Mouse (Mus musculus) cerebellum, adult (tissue): ENCODE data around the gene Cux2.
"Not testable (repeated sequence)": the region's sequence is repeated elsewhere in the genome, so short reads cannot be mapped to it uniquely, and the experiment has no call there.

Experiments used
- ATAC-seq: cut with Nextera tagmentation; 2 replicates; pipeline ENCODE4 v1.9.2; 2017; ENCODE audit warnings: mild to moderate bottlenecking, moderate library complexity, mixed read lengths; ENCODE audit not compliant: insufficient number of reproducible peaks, low FRiP score, low TSS enrichment

The Cux2 gene

DNA sequence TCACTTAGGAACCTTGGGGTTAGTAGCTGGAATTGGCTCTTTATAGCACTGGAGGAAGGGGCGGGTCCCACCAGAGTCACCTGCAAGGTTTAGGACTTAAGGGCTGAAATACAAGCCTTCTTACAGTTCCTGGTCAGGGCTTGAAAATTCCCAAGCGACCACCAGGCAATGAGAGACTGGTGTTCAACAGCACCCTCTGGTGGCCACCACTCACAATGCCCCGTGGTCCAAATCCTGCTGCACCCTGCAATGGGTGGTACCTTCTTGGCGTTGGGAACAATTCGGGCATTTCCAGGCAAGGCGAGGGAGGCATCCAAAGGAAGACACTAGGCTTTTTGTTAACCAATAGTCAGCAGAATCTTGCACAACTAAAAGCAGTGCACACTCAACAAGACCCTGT lies 170.7 kb downstream of the Cux2 start:
- no peak for ATAC-seq

DNA sequence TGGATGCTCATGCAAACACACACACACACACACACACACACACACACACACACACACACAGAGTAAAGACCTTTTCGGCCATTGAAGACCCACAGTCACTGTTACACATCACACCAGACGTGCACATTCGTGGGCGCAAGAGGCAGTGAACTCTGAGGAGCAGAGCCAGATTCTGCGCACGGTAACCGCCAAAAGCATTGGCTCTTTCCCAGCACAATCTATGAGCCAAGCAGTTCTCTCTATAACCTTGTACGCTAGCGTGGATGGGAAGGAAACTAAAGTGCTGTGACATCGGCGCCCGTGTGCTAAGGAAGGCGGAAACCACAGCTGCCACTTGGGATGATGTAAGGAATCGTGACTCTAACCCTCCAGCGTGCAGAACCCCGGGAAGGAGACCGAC lies 171.2 kb downstream of the Cux2 start:
- no peak for ATAC-seq

DNA sequence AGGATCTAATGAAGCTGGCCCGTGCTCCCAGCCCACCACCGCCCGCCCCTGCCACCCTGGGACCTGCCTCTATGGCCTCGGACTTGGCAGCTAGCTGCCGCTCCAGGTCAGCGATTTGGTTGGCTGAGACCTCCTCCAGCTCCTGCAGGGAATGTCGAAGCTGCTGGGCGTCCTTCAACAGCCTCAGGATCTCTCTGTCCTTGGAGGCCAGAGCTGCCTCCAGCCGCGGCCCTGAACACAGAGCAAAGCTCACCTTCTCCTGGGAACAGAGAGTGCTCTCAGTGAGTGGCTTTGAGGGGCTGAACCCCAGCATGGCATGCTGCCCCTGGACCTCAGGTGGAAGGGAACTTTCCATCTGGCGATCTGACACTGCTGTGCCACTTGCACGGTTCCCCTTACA lies 173.0 kb downstream of the Cux2 start:
- no peak for ATAC-seq

DNA sequence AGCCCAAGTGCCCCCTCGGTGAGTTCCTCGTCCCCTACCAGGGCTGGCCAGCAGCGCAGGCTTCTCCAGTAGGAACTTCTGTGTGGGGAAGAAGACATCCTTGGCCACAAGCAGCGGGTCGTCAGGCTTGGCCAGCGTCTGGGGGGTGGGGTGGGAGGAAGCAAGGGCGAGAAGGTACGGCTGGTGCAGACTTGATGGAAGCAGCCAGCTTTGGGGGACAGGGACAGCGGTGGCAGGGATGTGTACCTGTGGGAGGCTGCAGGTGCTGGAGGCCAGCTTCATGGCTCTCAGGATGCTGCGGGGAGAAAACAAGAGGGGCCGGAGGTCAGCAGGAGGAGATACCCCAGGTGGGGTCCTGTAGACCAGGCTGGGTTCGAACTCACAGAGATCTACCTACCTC lies 174.9 kb downstream of the Cux2 start:
- no peak for ATAC-seq

DNA sequence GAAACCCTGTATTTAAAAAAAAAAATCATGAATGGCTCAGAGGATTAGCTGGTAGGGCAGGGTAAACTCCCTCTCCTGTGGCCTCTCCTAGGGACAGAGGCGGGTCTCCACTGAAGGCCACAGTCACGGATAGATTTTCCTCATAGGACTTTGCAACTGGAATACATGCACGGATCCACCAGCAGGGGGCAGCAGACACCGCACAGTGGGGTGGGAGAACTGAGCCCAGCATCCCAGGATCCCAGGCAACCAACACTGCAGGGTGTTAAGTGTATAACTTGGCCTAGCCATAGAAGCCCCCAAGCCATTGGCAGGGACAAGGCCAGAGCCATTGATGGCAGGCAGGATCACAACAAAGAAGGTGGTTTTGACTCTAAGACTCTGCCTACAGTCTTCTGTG lies 177.7 kb downstream of the Cux2 start:
- no peak for ATAC-seq

DNA sequence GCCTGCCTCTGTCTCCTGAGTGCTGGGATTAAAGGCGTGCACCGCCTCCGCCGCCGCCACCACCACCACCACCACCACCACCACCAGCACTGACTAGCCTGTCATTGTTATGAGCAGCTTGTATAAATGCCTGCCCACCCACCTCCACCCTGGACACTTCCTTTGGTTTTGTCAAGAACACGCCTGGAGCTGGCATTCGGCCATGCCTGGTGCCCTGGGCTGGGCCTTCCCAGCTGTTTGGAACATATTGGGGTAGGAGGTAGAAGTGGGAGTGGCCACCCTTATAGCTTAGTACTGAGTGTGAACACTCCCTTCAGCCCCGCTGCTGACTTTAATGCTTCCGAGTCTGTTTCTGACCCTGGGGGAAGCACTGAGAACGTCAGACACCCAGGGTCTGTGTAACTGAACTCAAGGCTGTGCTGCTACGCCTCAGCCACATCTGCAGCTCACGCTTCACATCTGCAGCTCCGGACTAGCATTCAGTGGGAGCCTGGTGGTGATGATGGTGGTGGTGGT lies 178.3 kb downstream of the Cux2 start:
- no peak for ATAC-seq

DNA sequence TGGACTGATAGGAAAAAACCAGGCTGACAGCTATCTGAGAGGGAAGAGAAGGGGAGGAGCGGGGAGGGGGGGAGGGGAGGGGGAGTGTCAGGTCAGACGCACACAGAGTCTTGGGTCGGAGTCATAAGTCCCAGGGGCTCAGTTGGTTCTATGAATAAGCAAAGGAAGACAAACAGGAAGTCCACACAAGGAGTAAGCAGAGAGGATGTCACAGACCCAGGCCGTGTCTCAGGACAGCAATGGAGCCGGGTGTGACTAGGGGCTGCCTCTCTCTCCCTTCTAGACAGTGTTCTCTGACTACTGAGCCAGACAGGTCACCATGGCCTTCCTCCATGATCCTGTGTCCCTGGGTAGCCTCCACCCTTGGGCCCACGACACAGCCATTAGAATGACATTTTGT lies 179.1 kb downstream of the Cux2 start:
- no peak for ATAC-seq

DNA sequence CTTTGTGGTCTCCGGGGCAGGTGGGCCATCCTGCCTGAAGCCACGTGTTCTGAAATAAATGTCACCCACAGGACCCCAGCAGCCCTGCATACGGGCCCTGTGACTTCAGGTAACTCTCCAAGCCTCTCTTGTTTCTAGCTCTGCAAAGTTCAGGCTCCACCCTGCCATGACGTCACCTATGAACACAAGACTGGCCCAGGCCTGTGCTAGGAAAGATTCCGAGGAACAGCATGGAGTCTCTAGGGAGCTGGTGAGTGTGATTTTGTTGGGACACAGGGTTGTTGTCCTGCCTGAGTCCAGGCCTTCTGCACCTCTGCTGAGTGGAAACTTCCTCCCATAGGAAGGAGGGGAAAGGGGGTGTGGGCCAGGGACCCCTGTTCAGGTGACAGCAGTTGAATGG lies 181.9 kb downstream of the Cux2 start:
- ATAC-seq, result no peak

DNA sequence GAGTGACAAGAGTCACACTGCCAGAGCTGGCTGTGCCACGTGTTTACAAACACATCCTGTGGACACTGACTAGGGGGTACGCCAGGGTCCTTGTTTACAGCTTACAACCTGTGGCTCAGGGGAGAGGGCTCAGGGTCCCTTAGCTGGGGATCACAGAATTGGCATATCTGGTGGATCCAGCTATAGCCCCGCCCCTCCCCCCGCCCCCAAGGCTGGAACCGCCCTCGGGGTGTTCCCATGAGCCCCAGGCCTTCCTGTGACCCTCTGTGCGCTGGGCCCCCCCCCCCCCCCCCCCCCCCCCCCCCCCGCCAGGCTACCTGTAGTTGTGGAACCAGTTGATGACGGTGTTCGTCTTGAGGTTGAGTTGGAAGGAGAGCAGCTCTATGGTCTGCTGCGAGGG lies 185.6 kb downstream of the Cux2 start:
- no peak for ATAC-seq

DNA sequence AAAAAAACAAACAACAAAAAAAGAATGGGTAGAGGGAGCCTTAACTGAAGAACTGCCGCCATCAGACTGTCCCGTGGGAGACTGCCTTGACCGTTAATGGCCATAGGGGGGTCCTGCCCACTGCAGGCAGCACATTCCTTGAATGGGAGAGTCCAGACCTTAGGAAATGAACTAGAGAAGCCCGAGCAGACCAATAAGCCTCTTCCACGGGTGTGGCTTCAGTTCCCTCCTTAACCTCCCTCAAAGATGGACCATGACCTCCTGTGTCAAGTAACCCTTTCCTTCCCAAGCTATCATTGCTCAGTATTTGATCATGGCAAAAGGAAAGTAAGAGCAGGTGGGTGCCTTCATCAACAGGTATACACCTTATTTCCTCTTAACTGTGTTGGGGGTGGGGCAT lies 187.9 kb downstream of the Cux2 start:
- no peak for ATAC-seq

DNA sequence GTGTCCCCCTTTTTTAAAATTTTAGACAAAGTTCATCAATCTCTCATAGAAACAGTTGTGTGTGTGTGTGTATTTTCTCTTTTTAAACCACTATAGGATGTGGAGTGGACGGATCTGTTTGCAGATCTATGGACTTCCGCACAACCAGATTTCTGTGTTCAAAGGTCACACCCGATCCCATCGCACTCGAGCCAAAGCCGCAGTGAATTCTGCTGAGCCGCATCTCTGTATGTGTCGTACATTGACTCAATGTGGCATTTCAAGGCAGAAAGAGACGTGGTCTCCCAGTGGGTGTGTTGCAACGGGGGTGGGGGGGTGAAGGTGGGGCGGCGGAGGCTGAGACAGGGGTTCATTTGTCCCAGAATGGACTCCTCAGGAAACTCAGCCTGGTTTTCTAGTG lies 191.5 kb downstream of the Cux2 start:
- ATAC-seq, result no peak

DNA sequence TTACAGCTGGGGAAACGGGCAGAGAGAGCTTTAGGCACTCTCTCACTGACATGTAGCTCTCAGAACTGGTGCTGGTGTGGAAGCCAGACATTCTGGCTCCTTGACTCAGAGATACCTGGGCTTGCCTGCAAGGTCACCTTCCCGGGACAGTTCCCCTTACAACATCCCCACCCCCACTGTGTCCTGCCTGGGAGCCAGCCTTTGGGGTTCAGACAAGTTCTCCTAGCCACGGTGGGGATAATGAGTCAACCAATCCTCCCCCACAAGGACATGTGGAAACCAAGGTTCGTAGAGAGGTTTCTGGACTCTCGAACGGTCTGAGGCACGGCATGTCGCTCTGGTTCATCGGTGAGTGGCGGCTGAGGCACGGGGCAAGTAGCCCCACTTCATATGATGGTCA lies 193.2 kb downstream of the Cux2 start:
- ATAC-seq, result no peak

DNA sequence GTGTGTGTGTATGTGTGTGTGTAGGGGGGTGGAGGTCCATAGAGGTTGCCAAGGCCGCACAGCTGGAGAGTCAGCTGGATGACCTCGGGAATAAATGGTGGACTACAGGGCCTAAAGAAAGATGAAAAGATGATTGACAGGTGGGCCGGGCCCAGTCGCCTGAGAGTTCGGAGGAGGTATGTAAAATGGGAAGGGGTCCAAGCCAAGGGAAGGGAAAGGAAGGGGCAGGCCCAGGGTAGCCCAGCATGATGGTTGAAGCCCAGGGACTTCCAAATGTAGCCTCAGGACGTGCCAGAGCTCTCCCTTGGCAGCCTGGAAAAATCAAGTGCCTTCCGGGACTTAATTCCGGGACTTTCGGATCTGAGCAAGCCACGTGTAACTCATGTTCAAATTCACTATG lies 195.1 kb downstream of the Cux2 start:
- ATAC-seq, result no peak

DNA sequence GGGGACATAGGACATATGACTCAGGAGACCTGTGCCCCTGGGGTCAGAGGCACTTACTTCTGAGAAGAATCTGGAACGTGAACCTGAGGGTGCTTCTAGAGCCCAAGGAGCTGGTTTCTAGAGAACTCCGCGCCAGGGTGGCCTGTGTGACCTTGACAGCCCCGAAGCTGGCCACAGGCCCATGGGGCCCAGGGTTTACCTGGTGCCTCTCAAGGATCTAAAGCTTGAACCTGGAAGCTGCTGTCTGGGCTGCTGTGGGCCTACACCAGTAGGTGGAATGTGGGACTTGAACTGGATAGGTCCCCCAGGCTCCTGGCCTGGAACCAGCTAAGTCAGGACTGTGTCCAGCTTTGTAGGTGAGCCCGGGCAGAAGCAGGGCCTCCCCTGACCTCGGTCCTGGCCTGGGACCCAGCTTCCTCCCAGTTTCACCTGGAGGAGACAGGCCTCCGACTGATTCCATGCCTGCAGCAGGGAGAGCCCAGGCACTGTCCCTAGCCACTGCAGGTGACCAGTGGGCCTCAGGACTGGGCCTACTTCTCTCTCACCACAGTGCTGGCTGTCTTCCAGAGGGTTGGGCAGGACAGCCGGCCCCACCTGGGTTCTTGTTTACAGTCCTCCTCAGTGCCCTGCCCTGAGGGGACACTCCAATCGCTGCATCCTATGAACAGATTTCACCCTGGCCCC lies 196.4 kb downstream of the Cux2 start:
- no peak for ATAC-seq

DNA sequence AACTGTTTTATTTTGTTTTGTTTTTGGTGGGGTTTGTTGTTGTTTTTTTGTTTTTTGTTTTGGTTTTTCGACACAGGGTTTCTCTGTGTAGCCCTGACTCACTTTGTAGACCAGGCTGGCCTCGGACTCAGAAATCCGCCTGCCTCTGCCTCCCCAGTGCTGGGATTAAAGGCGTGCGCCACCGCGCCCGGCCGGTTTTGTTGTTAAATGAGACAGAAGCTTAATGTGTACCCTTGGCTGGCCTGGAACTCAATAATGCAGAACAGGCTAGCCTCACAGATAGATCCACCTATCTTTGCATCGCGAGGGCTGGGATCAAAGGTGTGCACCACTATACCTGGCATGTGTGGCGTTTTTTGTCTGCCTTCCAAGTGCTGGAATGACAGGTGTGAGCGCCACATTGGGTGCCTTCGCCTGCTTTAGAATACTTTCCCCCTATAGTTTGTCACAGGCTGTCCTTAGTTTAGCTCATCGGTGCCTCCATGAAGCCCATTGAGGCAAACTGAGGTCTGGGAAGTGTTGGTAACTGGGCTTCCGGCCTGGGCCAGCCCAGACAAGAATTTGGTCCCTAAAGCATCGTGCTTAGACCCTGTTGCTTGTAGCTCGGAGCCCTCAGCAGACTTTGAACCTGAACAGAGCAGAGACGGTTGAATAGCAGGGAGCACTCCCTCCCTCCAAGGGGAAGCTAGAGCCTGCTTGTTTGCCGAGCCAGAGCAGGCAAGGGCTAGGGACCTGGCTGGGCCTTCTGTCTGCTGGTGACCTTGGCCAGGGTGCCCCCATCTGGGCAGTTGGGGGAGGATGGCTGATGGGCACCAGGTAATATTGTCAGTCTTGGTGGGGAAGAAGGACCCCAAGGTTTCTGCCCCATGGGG lies 200.2 kb downstream of the Cux2 start:
- no peak for ATAC-seq

DNA sequence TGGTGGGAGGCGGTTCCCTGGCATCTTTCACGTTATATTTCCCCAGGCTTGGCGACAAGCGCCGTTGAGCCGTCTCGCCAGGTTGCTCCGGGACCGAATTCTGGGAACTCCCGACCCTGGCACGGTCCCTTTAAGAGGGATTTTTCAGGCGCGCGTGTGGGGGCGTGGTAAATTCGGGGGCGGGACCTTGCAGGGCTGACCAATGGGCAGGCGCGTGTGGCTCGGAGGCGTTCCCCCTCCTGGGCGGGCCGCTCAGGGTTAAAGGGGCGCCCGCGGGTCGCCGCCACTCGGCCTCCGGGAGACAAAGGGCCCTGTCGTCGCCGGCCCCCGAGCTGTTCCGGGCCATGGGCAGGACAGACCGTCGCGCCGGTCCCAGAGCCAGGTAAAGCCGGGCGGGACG lies 201.2 kb downstream of the Cux2 start, which contains the start of gene Pheta1:
TSS of gene Pheta1 (plus strand) at position 242 of the 400 bp plus-strand sequence.
- ATAC-seq, result peak; percentile 75

DNA sequence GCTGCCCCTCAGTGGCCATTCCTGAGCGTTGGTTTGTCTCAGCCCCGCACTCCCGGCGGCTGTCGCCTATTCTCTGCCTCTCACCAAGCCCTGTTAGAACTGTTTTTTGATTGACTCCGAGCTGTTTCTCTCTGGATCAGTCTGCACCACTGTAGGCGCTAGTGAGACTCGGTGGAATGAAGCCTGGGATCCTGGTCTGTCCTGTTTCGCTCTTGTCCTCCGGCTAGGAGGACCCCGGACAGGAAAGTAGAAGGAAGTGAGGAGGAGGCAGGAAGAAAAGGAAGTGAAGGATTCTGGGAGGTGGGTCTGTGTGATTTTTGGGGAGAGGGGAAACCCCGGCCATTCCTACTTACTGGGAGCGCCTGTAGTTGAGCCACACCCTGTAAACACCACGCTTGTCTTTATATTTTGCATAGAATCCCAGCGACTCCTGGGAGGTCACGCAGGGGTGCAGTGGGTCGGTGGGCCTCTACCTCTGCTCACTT lies 201.8 kb downstream of the Cux2 start:
- ATAC-seq, result 0 out of 2 replicates have a peak, but pooled peaks have one; percentile 28

DNA sequence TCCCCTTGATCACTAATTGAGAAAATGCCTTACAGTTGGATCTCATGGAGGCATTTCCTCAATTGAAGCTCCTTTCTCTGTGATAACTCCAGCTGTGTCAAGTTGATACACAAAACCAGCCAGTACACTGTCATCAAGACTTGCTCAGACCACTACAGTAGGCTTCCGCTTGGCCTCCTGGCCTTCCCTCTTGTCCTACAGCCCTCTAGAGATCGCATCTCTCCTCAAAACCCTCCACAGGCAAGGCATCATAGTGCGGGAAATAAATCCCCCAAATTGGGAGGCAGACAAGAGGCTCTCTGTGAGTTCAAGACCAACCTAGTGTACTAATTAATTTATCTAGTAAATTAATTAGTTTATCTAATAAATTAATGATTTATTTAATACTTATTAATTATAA lies 202.6 kb downstream of the Cux2 start:
- not testable (repeated sequence) for ATAC-seq

DNA sequence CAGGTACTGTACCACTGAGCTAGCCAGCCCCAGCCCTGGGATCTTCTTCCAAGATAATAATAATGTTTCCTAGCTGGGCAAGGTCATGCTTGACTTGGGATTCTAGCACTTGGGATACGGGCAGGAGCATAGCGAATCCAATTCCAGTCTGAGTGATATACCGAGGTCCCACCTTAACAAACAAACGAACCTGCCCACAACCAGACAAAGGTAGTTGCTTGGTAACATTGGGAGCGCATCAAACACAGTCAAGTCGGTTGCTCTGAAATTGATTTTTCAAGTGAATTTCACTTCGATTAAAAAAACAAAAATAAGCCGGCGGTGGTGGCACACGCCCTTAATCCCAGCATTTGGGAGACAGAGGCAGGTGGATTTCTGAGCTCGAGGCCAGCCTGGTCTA lies 203.6 kb downstream of the Cux2 start:
- no peak for ATAC-seq

DNA sequence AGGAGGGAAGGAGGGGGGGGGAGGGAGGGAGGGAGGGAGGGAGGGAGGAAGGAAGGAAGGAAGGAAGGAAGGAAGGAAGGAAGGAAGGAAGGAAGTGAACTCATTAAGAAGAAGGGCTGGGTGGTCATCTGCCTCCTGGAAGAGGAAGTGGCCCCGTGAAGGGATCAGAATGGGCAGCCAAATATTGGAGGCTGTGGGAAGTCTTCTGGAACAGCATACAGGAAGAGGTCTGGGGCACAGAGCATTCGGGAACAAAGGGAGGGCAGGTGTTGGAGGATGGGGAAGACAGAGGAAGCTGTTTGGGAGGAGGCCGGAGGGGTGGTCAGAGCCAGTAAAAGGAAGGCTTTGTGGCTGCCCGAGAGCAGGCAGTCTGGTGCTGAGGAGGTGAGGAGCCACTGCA lies 204.5 kb downstream of the Cux2 start:
- ATAC-seq, result no peak

DNA sequence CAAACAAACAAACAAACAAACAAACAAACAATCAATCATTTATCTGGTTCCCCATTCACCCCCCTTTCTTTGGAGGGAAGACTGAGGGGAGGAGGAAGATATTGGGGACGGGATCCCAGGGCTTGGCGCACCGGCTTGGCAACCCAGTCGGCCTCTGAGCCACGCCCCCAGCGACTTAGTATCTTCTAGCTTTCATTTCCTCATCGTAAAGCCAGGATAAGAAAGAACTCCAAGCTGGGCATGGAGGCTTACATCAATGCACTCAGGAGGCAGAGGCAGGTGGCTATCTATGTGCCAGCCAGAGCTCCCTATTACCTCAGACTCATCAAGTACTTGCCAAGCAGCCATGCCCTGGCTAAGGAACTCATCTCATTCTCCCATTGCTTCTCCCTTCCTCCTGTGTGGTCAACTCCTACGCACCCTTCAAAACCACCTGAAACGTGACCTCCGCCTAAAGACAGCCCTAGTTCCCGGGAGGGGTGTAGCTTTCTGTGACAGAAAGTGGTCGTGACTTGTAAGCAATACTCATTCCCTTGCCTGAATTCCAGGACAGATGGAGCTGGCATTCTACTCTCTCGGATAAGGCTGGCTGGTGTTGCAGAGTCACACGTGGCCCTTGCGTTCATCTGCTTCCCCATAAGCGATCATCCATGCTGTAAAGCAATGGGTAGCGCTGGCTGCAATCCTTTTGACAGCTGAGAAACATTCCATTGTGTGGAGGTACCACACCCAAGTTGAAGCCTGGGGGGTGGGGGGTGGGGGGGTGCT lies 206.6 kb downstream of the Cux2 start:
- no peak for ATAC-seq
